Mouse (Mus musculus) C2C12 (cell line): ENCODE results near the gene Pou6f1.

Experiments used
- CEBPB ChIP-seq: IDR thresholded peaks from one replicate; pipeline ENCODE4 v1.6.1; 2011; ENCODE audit warnings: low read depth, mild to moderate bottlenecking, control low read depth, moderate library complexity
- CTCF ChIP-seq: IDR thresholded peaks from one replicate; pipeline ENCODE4 v1.5.1; 2011; ENCODE audit not compliant: control insufficient read depth, insufficient read depth, insufficient read length
- MAX ChIP-seq: IDR thresholded peaks from one replicate; pipeline ENCODE4 v1.6.1; 2011; ENCODE audit warnings: mild to moderate bottlenecking, control low read depth
- MYOD1 ChIP-seq: IDR thresholded peaks from one replicate; pipeline ENCODE4 v1.6.1; 2011; ENCODE audit warnings: low read depth; ENCODE audit not compliant: control insufficient read depth, insufficient read length
- MYOG ChIP-seq: IDR thresholded peaks from one replicate; pipeline ENCODE4 v1.6.1; 2011; ENCODE audit not compliant: control insufficient read depth, insufficient read length; ENCODE audit errors: extremely low read depth
- USF1 ChIP-seq: IDR thresholded peaks from one replicate; pipeline ENCODE4 v1.6.1; 2011; ENCODE audit warnings: low read depth, mild to moderate bottlenecking, control low read depth, moderate library complexity

DNA sequence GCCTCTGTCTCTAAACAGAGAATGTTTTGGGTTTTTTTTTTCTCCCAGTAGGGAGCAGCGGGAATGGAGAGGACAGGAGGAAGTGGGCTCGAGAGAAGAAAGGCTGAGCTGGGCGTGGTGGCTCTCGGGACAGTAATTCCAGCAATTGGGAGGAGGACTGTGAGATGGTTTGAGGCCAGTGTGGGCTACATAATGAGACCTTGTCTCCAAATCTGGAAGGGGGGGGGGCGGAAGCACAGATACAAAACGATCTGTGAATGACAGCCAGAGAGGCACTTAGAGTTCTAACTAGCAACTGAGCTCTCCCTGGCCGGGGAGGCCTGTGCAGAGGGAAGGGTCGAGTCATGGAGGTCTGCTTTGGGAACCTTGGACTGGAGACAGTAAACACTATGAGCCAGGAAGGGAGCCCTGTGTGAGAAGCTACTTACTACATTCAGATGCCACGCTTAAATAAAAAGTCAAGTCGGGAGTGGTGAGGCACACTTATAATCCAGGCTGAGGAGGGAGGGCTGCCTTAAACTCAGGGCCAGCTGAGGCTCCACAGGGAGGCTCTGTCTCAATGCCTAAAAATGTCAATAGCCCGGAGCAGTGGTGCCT, 28.1 kb upstream of the Pou6f1 start:
- TF ChIP-seq USF1: no peak
- no peak for TF ChIP-seq CTCF
- TF ChIP-seq CEBPB: no peak
- no peak for TF ChIP-seq MAX
- TF ChIP-seq MYOG: no peak
- TF ChIP-seq MYOD1: no peak
